Mouse (Mus musculus): ENCODE measurements around the gene Ugt1a2. TPM values are rescaled to one million over a fixed set of nuclear protein-coding genes. Genes with fewer than 3 reads are reported as not detected.
A peak's percentile ranks its signal among the peaks of the same experiment; 100 is the strongest.

The Ugt1a2 gene
- polyA plus RNA-seq, 1 experiment from 2014 or later, result not detected

- no peak for TF ChIP-seq CTCF (IDR thresholded peaks at IDR 0.05; ENCODE audit: low read depth)
- TF ChIP-seq EP300 (IDR thresholded peaks at IDR 0.05; ENCODE audit: low read depth), result no peak
- Histone ChIP-seq H3K9ac (replicated peaks) (no peak overlapping the region), H3K27me3 (ENCODE audit: insufficient read depth, low read length) (no peaks in the 10 kb centered on the region), H3K9me3 (ENCODE audit: low read length) (no peaks in the 10 kb centered on the region), H3K4me3 (ENCODE audit: low read depth, low read length) (no peak overlapping the region), H3K4me1 (ENCODE audit: insufficient read depth) (no peaks in the 10 kb centered on the region), H3K4me2 (ENCODE audit: low read depth, low read length) (no peak overlapping the region), H3K36me3 (replicated peaks; ENCODE audit: insufficient read depth, low read length) (no peaks in the 10 kb centered on the region), H3K27ac (ENCODE audit: low read depth) (no peak overlapping the region)
- WGBS (ENCODE audit: insufficient replicate concordance), result 68% methylated on average over 3 of the region's 3 CpGs
- ATAC-seq (no peak), DNase-seq (no peak)
Measured at GRCm38 (mm10) chr1:88192136-88192535, 8.3 kb upstream of the Ugt1a2 start.

- Histone ChIP-seq H3K9ac (replicated peaks) (no peak overlapping the region), H3K36me3 (replicated peaks; ENCODE audit: insufficient read depth, low read length) (no peaks in the 10 kb centered on the region), H3K4me3 (ENCODE audit: low read depth, low read length) (no peak overlapping the region), H3K27me3 (ENCODE audit: insufficient read depth, low read length) (no peaks in the 10 kb centered on the region), H3K27ac (ENCODE audit: low read depth) (no peak overlapping the region), H3K4me2 (ENCODE audit: low read depth, low read length) (no peak overlapping the region), H3K4me1 (ENCODE audit: insufficient read depth) (no peaks in the 10 kb centered on the region), H3K9me3 (ENCODE audit: low read length) (no peaks in the 10 kb centered on the region)
- DNase-seq (no peak), ATAC-seq (no peak)
- TF ChIP-seq CTCF (IDR thresholded peaks at IDR 0.05; ENCODE audit: low read depth) (no peak), EP300 (IDR thresholded peaks at IDR 0.05; ENCODE audit: low read depth) (no peak)
- 83% methylated on average over 1 of the region's 1 CpGs for WGBS (ENCODE audit: insufficient replicate concordance)
Measured at GRCm38 (mm10) chr1:88195687-88196086, 4.7 kb upstream of the Ugt1a2 start.

GRCm38 (mm10) chr1:88197443-88197842, 3.0 kb upstream of the Ugt1a2 start:
- Histone ChIP-seq H3K9ac (replicated peaks) (no peak overlapping the region), H3K9me3 (ENCODE audit: low read length) (no peaks in the 10 kb centered on the region), H3K4me1 (ENCODE audit: insufficient read depth) (no peaks in the 10 kb centered on the region), H3K36me3 (replicated peaks; ENCODE audit: insufficient read depth, low read length) (no peaks in the 10 kb centered on the region), H3K4me3 (ENCODE audit: low read depth, low read length) (no peak overlapping the region), H3K4me2 (ENCODE audit: low read depth, low read length) (no peak overlapping the region), H3K27ac (ENCODE audit: low read depth) (no peak overlapping the region), H3K27me3 (ENCODE audit: insufficient read depth, low read length) (no peaks in the 10 kb centered on the region)
- TF ChIP-seq CTCF (IDR thresholded peaks at IDR 0.05; ENCODE audit: low read depth) (no peak), EP300 (IDR thresholded peaks at IDR 0.05; ENCODE audit: low read depth) (no peak)
- DNase-seq (no peak), ATAC-seq (no peak)
- 68% methylated on average over 3 of the region's 3 CpGs for WGBS (ENCODE audit: insufficient replicate concordance)

- 71% methylated on average over 2 of the region's 2 CpGs for WGBS (ENCODE audit: insufficient replicate concordance)
- Histone ChIP-seq H3K4me3 (ENCODE audit: low read depth, low read length) (no peak overlapping the region), H3K4me1 (ENCODE audit: insufficient read depth) (peaks cover 6% of the 10 kb centered on the region), H3K9me3 (ENCODE audit: low read length) (no peaks in the 10 kb centered on the region), H3K4me2 (ENCODE audit: low read depth, low read length) (no peak overlapping the region), H3K27me3 (ENCODE audit: insufficient read depth, low read length) (no peaks in the 10 kb centered on the region), H3K9ac (replicated peaks) (no peak overlapping the region), H3K36me3 (replicated peaks; ENCODE audit: insufficient read depth, low read length) (no peaks in the 10 kb centered on the region), H3K27ac (ENCODE audit: low read depth) (no peak overlapping the region)
- DNase-seq, result no peak
- TF ChIP-seq CTCF (IDR thresholded peaks at IDR 0.05; ENCODE audit: low read depth) (no peak), EP300 (IDR thresholded peaks at IDR 0.05; ENCODE audit: low read depth) (no peak)
- ATAC-seq, result no peak
Measured at GRCm38 (mm10) chr1:88199996-88200395, 405 bp upstream of the Ugt1a2 start.

GRCm38 (mm10) chr1:88205294-88205922, 5.0 kb downstream of the Ugt1a2 start, which contains the start of gene Dnajb3:
Dnajb3 (minus strand) TSS chr1:88205782.
- WGBS (ENCODE audit: insufficient replicate concordance), result 11% methylated on average over 60 of the region's 62 CpGs
- peak within 1 kb of the TSS; percentile 84 for H3K27ac ChIP-seq (ENCODE audit: low read depth)
- H3K9me3 ChIP-seq (ENCODE audit: low read length), result no peaks in the 10 kb centered on the region
- ATAC-seq (peak; percentile 81), DNase-seq (peak; percentile 82)
- no peak for TF ChIP-seq CTCF (IDR thresholded peaks at IDR 0.05; ENCODE audit: low read depth)
- TF ChIP-seq EP300 (IDR thresholded peaks at IDR 0.05; ENCODE audit: low read depth), result no peak
- H3K4me3 ChIP-seq (ENCODE audit: low read depth, low read length), result peak within 1 kb of the TSS; percentile 49
- peak within 1 kb of the TSS; percentile 67 for H3K4me2 ChIP-seq (ENCODE audit: low read depth, low read length)
- 0 out of 2 replicates have a peak, but pooled peaks cover 2% of the 10 kb centered on the region for H3K36me3 ChIP-seq (replicated peaks; ENCODE audit: insufficient read depth, low read length)
- H3K27me3 ChIP-seq (ENCODE audit: insufficient read depth, low read length), result no peaks in the 10 kb centered on the region
- H3K4me1 ChIP-seq (ENCODE audit: insufficient read depth), result peaks cover 31% of the 10 kb centered on the region
- peak within 1 kb of the TSS; percentile 71 for H3K9ac ChIP-seq (replicated peaks)

GRCm38 (mm10) chr1:88206843-88207479, 6.6 kb downstream of the Ugt1a2 start:
- Histone ChIP-seq H3K4me2 (ENCODE audit: low read depth, low read length) (peak overlapping the region; percentile 34), H3K9me3 (ENCODE audit: low read length) (peaks cover 3% of the 10 kb centered on the region), H3K27me3 (ENCODE audit: insufficient read depth, low read length) (no peaks in the 10 kb centered on the region), H3K27ac (ENCODE audit: low read depth) (peak overlapping the region; percentile 84), H3K9ac (replicated peaks) (no peak overlapping the region), H3K4me3 (ENCODE audit: low read depth, low read length) (no peak overlapping the region), H3K4me1 (ENCODE audit: insufficient read depth) (peaks cover 31% of the 10 kb centered on the region), H3K36me3 (replicated peaks; ENCODE audit: insufficient read depth, low read length) (0 out of 2 replicates have a peak, but pooled peaks cover 2% of the 10 kb centered on the region)
- ATAC-seq, result peak; percentile 83
- TF ChIP-seq EP300 (IDR thresholded peaks at IDR 0.05; ENCODE audit: low read depth) (peak; percentile 98), CTCF (IDR thresholded peaks at IDR 0.05; ENCODE audit: low read depth) (no peak)
- no peak for DNase-seq
- 44% methylated on average over 2 of the region's 2 CpGs for WGBS (ENCODE audit: insufficient replicate concordance)

All from liver, postnatal 0 days (tissue).